Mouse (Mus musculus) embryonic facial prominence, embryonic 11.5 days (tissue): ENCODE results near the gene Nploc4. TPM values are rescaled to one million over a fixed set of nuclear protein-coding genes. Genes with fewer than 3 reads are reported as not detected.
"Not testable (repeated sequence)": the region's sequence is repeated elsewhere in the genome, so short reads cannot be mapped to it uniquely, and the experiment has no call there.

Experiments used
- ATAC-seq: fragments of 200-750 bp; cut with Nextera tagmentation; replicated peaks from 2 replicates; pipeline ENCODE4 v1.8.0; 2017; ENCODE audit warnings: low read depth; ENCODE audit not compliant: insufficient number of reproducible peaks, low FRiP score, low TSS enrichment
- DNase-seq: peaks from one replicate; pipeline ENCODE4 v3.0.0-alpha.2; 2015; ENCODE audit warnings: low spot score
- H3K27ac ChIP-seq: fragments of 300-500 bp; sonication (generic); replicated peaks from 2 replicates; pipeline ENCODE4 v1.5.1; 2014; ENCODE audit warnings: mild to moderate bottlenecking, low read depth, low read length, control low read depth
- H3K27me3 ChIP-seq: fragments of 300-500 bp; sonication (generic); 2 replicates; pipeline ENCODE4 v1.6.1; 2014; ENCODE audit warnings: mild to moderate bottlenecking, low read length, moderate library complexity, mixed read lengths; ENCODE audit not compliant: control insufficient read depth, insufficient read depth
- H3K36me3 ChIP-seq: fragments of 300-500 bp; sonication (generic); replicated peaks from 2 replicates; pipeline ENCODE4 v1.6.1; 2014; ENCODE audit warnings: low read depth, mild to moderate bottlenecking, low read length, moderate library complexity, mixed read lengths; ENCODE audit not compliant: control insufficient read depth, insufficient read depth
- H3K4me1 ChIP-seq: fragments of 300-500 bp; sonication (generic); 2 replicates; pipeline ENCODE4 v1.6.1; 2014; ENCODE audit warnings: low read length, mixed read lengths; ENCODE audit not compliant: control insufficient read depth, insufficient read depth
- H3K4me2 ChIP-seq: fragments of 300-500 bp; sonication (generic); 2 replicates; pipeline ENCODE4 v1.6.1; 2014; ENCODE audit warnings: low read depth, mild to moderate bottlenecking, control low read depth, low read length, moderate library complexity
- H3K4me3 ChIP-seq: fragments of 300-500 bp; sonication (generic); 2 replicates; pipeline ENCODE4 v1.5.1; 2014; ENCODE audit warnings: low read depth, low read length, control low read depth
- H3K9ac ChIP-seq: fragments of 300-500 bp; sonication (generic); replicated peaks from 2 replicates; pipeline ENCODE4 v1.6.1; 2014; ENCODE audit warnings: mild to moderate bottlenecking, control low read depth, low read length
- H3K9me3 ChIP-seq: fragments of 300-500 bp; sonication (generic); replicated peaks from 2 replicates; pipeline ENCODE4 v1.6.1; 2016; ENCODE audit warnings: mild to moderate bottlenecking, low read length, inconsistent platforms, mixed read lengths; ENCODE audit not compliant: control insufficient read depth
- WGBS: fragments of 180-500 bp; shearing (Covaris S2); extraction: QIAGEN DNeasy Blood & Tissue Kit; methylation state at CpG from one replicate; pipeline ENCODE4 v1.1.7; 2014; 5-methylcytosine and 5-hydroxymethylcytosine counted together
- polyA plus RNA-seq: library from polyadenylated mRNA; unstranded; fragments of >200 nt; fragmentation: Nextera tagmentation; extraction: Ambion mirVana; gene quantifications from 2 replicates; pipeline ENCODE4 v1.2.1, GENCODE M21; 2014

The Nploc4 gene
- polyA plus RNA-seq, 1 experiment from 2014 or later = 42.5 TPM

GRCm38 (mm10) chr11:120437857-120438385, 413 bp upstream of the Nploc4 start:
- peak overlapping the region; percentile 98 for H3K9ac ChIP-seq

DNA sequence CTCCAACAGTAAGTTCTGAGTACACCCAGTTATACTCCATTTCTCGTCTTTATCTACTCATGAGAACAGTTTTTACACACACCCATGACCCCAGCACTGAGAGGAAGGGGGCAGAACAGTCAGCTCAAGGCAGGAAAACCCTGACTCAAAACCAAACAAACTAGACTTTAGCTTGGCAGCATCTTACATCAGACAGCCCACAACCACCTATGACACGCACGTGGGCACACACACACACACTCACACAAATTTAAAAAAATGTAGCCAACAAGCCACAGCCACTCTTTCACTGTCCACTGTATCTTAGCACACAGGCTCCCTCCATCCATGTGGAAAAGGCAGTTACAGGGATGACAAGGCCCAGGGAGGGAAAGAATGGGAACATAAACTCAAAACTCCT, 10.8 kb downstream of the Nploc4 start:
- ATAC-seq = no peak
- Histone ChIP-seq H3K4me3 (no peak overlapping the region), H3K27ac (no peak overlapping the region), H3K36me3 (peaks cover 22% of the 10 kb centered on the region), H3K4me2 (no peak overlapping the region), H3K9ac (no peak overlapping the region), H3K4me1 (no peaks in the 10 kb centered on the region), H3K27me3 (no peaks in the 10 kb centered on the region), H3K9me3 (no peaks in the 10 kb centered on the region)
- 94% methylated on average over 3 of the region's 3 CpGs for WGBS
- DNase-seq = no peak

More at GRCm38 (mm10) chr11:120437857-120438385, 413 bp upstream of the Nploc4 start:
- H3K27me3 ChIP-seq = no peaks in the 10 kb centered on the region
- 0 out of 2 replicates have a peak overlapping the region, but pooled peaks have one; percentile 65 for H3K27ac ChIP-seq
- H3K36me3 ChIP-seq = peaks cover 2% of the 10 kb centered on the region; the same call in 1 of the 2 replicates
- WGBS = 30% methylated on average over 12 of the region's 12 CpGs
- peak overlapping the region; percentile 99 for H3K4me3 ChIP-seq
- H3K4me1 ChIP-seq = no peaks in the 10 kb centered on the region
- no peak for ATAC-seq
- peak overlapping the region; percentile 86 for H3K4me2 ChIP-seq
- DNase-seq = no peak
- no peaks in the 10 kb centered on the region for H3K9me3 ChIP-seq

DNA sequence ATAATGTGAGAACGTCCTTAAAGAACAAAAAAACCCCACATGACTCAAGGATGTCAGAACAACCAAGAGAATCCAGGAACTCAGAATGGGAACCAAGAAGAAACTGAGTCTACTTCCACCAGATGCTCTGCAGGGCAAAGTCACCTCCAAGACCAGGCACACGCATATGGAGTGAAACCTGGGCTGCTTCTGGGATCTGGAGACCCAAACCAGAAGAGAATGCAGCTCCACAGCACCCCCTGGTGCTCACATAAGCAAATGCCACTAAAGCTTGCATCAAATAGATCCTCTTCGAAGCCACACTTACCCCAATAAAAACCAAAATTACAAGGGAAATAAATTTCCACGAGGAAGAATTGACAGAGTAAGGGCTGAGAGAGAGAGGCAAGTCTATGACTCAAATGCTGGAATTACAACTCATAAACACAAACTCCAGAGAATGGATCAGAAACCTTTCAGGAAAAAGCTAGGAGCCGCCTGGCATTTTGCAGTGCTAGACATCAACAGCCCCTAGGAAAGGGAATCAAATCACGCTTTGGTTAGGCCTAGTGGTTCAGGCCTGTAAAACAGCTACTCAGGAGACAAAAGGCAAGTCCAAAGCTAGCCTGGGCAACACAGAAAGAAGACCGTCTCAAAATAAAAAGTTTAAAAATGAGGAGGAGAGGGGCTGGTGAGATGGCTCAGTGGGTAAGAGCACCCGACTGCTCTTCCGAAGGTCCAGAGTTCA, 13.8 kb downstream of the Nploc4 start:
- H3K4me3 ChIP-seq = no peak overlapping the region
- WGBS = 71% methylated on average over 9 of the region's 9 CpGs
- H3K9me3 ChIP-seq = no peaks in the 10 kb centered on the region
- ATAC-seq (no peak), DNase-seq (peak; percentile 83)
- H3K4me2 ChIP-seq = no peak overlapping the region
- no peaks in the 10 kb centered on the region for H3K27me3 ChIP-seq
- no peak overlapping the region for H3K9ac ChIP-seq
- no peaks in the 10 kb centered on the region for H3K4me1 ChIP-seq
- H3K27ac ChIP-seq = no peak overlapping the region
- H3K36me3 ChIP-seq = peaks cover 20% of the 10 kb centered on the region

- WGBS = 90% methylated on average over 13 of the region's 13 CpGs
- Histone ChIP-seq H3K4me3 (no peak overlapping the region), H3K27ac (no peak overlapping the region), H3K9me3 (no peaks in the 10 kb centered on the region), H3K9ac (no peak overlapping the region), H3K27me3 (no peaks in the 10 kb centered on the region), H3K36me3 (peaks cover 15% of the 10 kb centered on the region), H3K4me2 (no peak overlapping the region), H3K4me1 (no peaks in the 10 kb centered on the region)
- no peak for DNase-seq
- ATAC-seq = no peak
These were observed 14.6 kb downstream of the Nploc4 start for GRCm38 (mm10) chr11:120422651-120423568.

GRCm38 (mm10) chr11:120418592-120418991, 18.9 kb downstream of the Nploc4 start:
- no peaks in the 10 kb centered on the region for H3K27me3 ChIP-seq
- no peak overlapping the region for H3K4me3 ChIP-seq
- no peaks in the 10 kb centered on the region for H3K9me3 ChIP-seq
- ATAC-seq = no peak
- H3K36me3 ChIP-seq = peaks cover 19% of the 10 kb centered on the region
- no peak overlapping the region for H3K4me2 ChIP-seq
- DNase-seq = no peak
- no peak overlapping the region for H3K27ac ChIP-seq
- no peaks in the 10 kb centered on the region for H3K4me1 ChIP-seq
- no peak overlapping the region for H3K9ac ChIP-seq
- 94% methylated on average over 1 of the region's 1 CpGs for WGBS

DNA sequence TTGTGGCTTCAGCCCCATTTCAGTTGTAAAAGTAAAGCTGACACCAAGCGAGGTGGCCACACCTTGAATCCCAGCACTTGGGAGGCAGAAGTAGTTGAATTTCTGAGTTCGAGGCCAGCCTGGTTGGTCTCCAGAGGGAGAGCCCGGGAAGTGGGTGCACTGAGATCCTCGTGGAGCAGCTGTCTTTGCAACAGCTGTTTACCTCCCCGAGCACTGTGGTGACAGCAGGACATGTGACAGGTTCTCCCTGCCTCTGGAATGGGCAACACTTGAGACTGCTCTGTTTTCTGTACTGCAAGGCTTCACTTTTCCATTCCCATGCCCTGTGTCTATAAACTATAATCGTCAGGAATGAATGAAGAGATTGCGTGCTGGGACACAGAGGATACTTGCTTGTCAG, 19.7 kb downstream of the Nploc4 start:
- 91% methylated on average over 7 of the region's 7 CpGs for WGBS
- Histone ChIP-seq H3K4me2 (no peak overlapping the region), H3K9me3 (no peaks in the 10 kb centered on the region), H3K4me3 (no peak overlapping the region), H3K27ac (no peak overlapping the region), H3K9ac (no peak overlapping the region), H3K27me3 (no peaks in the 10 kb centered on the region), H3K4me1 (no peaks in the 10 kb centered on the region), H3K36me3 (peaks cover 22% of the 10 kb centered on the region)
- no peak for ATAC-seq
- DNase-seq = no peak

- H3K4me3 ChIP-seq, H3K4me1 ChIP-seq, H3K9ac ChIP-seq, DNase-seq, H3K4me2 ChIP-seq, H3K27me3 ChIP-seq, H3K27ac ChIP-seq, H3K9me3 ChIP-seq, ATAC-seq: not testable (repeated sequence)
- WGBS = 95% methylated on average over 7 of the region's 10 CpGs
- peaks cover 22% of the 10 kb centered on the region for H3K36me3 ChIP-seq
These were observed 23.9 kb downstream of the Nploc4 start for GRCm38 (mm10) chr11:120413621-120414020.
